Mouse (Mus musculus): ENCODE data around the gene Foxp1.

DNA sequence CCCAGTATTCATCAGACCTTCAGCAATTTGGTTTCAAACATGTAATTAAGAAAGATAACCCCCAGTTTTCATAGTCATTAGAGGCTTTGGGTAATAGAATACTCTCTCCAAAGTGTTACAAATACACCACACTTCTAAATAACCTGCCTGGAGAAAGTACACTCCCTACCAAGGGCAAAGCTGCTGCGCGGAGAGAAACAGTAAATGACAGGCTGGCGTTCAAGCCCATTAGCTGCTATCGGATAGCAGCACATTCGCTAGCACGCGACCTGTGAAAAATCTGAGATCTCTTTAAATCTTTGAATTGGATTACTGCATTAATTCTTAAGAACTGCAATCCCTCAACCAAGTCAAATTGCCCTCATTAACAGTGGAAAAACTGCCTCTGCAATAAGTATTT lies 418.1 kb downstream of the Foxp1 start:
- TF ChIP-seq GATA1 (IDR thresholded peaks at IDR 0.05; ENCODE audit: borderline replicate concordance, low read length), result no peak
- TF ChIP-seq FLI1 (IDR thresholded peaks at IDR 0.05; ENCODE audit: low read length), result no peak
